ENCODE assay signal across 8 mouse cellular contexts in genomic region chr8:106138616-106139015, GRCm38 (mm10). TPM values are rescaled to one million over a fixed set of nuclear protein-coding genes. Genes with fewer than 3 reads are reported as not detected.
DNase-seq lines count a peak whose midpoint lies in the region; ATAC-seq and TF ChIP-seq lines count a peak whose summit lies in the region.

No protein-coding gene starts in this region.

- 11% methylated on average over 7 of the region's 7 CpGs for WGBS in heart, embryonic 14.5 days
- WGBS in bone marrow, adult 2 months: 39% methylated on average over 7 of the region's 7 CpGs
- 18% methylated on average over 7 of the region's 7 CpGs for WGBS in hindbrain, embryonic 11.5 days
- WGBS in midbrain, embryonic 11.5 days: 20% methylated on average over 7 of the region's 7 CpGs

- intact Hi-C loops in heart, postnatal 25 days (cut with DNase I): loop anchor here (2.0 kb wide), 1 partner anchor 264 kb away; no protein-coding TSS in a partner anchor

- no peaks in the 10 kb centered on the region for H3K9me3 ChIP-seq in heart, embryonic 14.5 days (ENCODE audit: control insufficient read depth, low read length)
- no peaks in the 10 kb centered on the region for H3K9me3 ChIP-seq in hindbrain, embryonic 11.5 days (ENCODE audit: control insufficient read depth, low read length)
- H3K9me3 ChIP-seq in midbrain, embryonic 11.5 days (ENCODE audit: control insufficient read depth, low read length): no peaks in the 10 kb centered on the region

- peak overlapping the region in 1 of 2 experiments; percentile 53; a peak in 3 of 4 replicates for H3K27ac ChIP-seq in heart, embryonic 14.5 days (replicated peaks in 1 of 2; ENCODE audit: control insufficient read depth in 1 of 2, insufficient read depth in 1 of 2, low read depth in 2 of 2, low read length in 2 of 2)
- no peak overlapping the region for H3K27ac ChIP-seq in bone marrow, adult 2 months (ENCODE audit: control insufficient read depth, insufficient read depth, low read depth, low read length, poor library complexity)
- no peak overlapping the region for H3K27ac ChIP-seq in hindbrain, embryonic 11.5 days (ENCODE audit: low read depth, low read length)
- no peak overlapping the region for H3K27ac ChIP-seq in midbrain, embryonic 11.5 days (ENCODE audit: low read depth, low read length)

- H3K4me3 ChIP-seq in heart, embryonic 14.5 days (ENCODE audit: control insufficient read depth in 1 of 2, insufficient read depth in 1 of 2, low read depth in 1 of 2, low read length in 2 of 2): peak overlapping the region; percentile 54 to 61
- H3K4me3 ChIP-seq in bone marrow, adult 2 months (replicated peaks; ENCODE audit: control insufficient read depth, low read depth, low read length): peak overlapping the region; percentile 38
- peak overlapping the region; percentile 41 for H3K4me3 ChIP-seq in hindbrain, embryonic 11.5 days (ENCODE audit: low read depth, low read length)
- H3K4me3 ChIP-seq in midbrain, embryonic 11.5 days (ENCODE audit: low read depth, low read length): peak overlapping the region; percentile 38

- peaks cover 6 to 32% of the 10 kb centered on the region in 2 experiments; a peak in 3 of 4 replicates for H3K4me1 ChIP-seq in heart, embryonic 14.5 days (ENCODE audit: control insufficient read depth in 2 of 2, insufficient read depth in 2 of 2, low read length in 2 of 2)
- no peaks in the 10 kb centered on the region; the same call in 1 of the 2 replicates for H3K4me1 ChIP-seq in bone marrow, adult 2 months (ENCODE audit: control insufficient read depth, insufficient read depth, low read length)
- H3K4me1 ChIP-seq in hindbrain, embryonic 11.5 days (replicated peaks; ENCODE audit: control insufficient read depth, insufficient read depth, low read length): peaks cover 11% of the 10 kb centered on the region
- H3K4me1 ChIP-seq in midbrain, embryonic 11.5 days (ENCODE audit: control insufficient read depth, insufficient read depth, low read length): peaks cover 17% of the 10 kb centered on the region

- no peak for TF ChIP-seq POLR2A in bone marrow, adult 2 months (IDR thresholded peaks at IDR 0.05; ENCODE audit: borderline replicate concordance, control insufficient read depth, low read depth, low read length)

- ATAC-seq in heart, embryonic 14.5 days (ENCODE audit: insufficient number of reproducible peaks, insufficient read depth, low FRiP score, low read depth): no peak
- ATAC-seq in hindbrain, embryonic 11.5 days (ENCODE audit: low FRiP score): no peak
- ATAC-seq in midbrain, embryonic 11.5 days (ENCODE audit: low FRiP score): no peak

- H3K9ac ChIP-seq in heart, embryonic 14.5 days (ENCODE audit: low read length): peak overlapping the region; percentile 73
- H3K9ac ChIP-seq in hindbrain, embryonic 11.5 days (ENCODE audit: low read depth, low read length): no peak overlapping the region
- H3K9ac ChIP-seq in midbrain, embryonic 11.5 days (ENCODE audit: low read length): peak overlapping the region; percentile 28

- peaks cover 27% of the 10 kb centered on the region for H3K27me3 ChIP-seq in heart, embryonic 14.5 days (ENCODE audit: control insufficient read depth, insufficient read depth, low read length)
- H3K27me3 ChIP-seq in hindbrain, embryonic 11.5 days (ENCODE audit: control insufficient read depth, insufficient read depth, low read length): peaks cover 50% of the 10 kb centered on the region
- H3K27me3 ChIP-seq in midbrain, embryonic 11.5 days (ENCODE audit: control insufficient read depth, insufficient read depth, low read length): peaks cover 51% of the 10 kb centered on the region

- H3K4me2 ChIP-seq in heart, embryonic 14.5 days (ENCODE audit: low read length): peak overlapping the region; percentile 97
- H3K4me2 ChIP-seq in hindbrain, embryonic 11.5 days (replicated peaks; ENCODE audit: low read depth, low read length): peak overlapping the region; percentile 57
- H3K4me2 ChIP-seq in midbrain, embryonic 11.5 days: peak overlapping the region; percentile 69

- no peak for TF ChIP-seq CTCF in bone marrow, adult 2 months (IDR thresholded peaks at IDR 0.05; ENCODE audit: control insufficient read depth, insufficient read depth, low read length)

- DNase-seq in heart, postnatal 25 days (ENCODE audit: low spot score): no peak
- DNase-seq in hindbrain, embryonic 11.5 days (ENCODE audit: low spot score): no peak
- no peak for DNase-seq in midbrain, embryonic 11.5 days (ENCODE audit: low spot score, missing footprints)
- DNase-seq in urinary bladder, postnatal 4 days (ENCODE audit: low spot score in 2 of 2): no peak
- DNase-seq in right cerebral cortex, postnatal 10 days (ENCODE audit: low spot score in 2 of 2): no peak
- no peak for DNase-seq in gastrocnemius, postnatal 25 days

- no peaks in the 10 kb centered on the region for H3K36me3 ChIP-seq in heart, embryonic 14.5 days (ENCODE audit: control insufficient read depth, insufficient read depth, low read length)
- H3K36me3 ChIP-seq in hindbrain, embryonic 11.5 days (ENCODE audit: control insufficient read depth, insufficient read depth, low read length): no peaks in the 10 kb centered on the region
- H3K36me3 ChIP-seq in midbrain, embryonic 11.5 days (ENCODE audit: control insufficient read depth, insufficient read depth, low read length): no peaks in the 10 kb centered on the region

RNA-seq across cellular contexts. Expression of gene Esrp2, which starts 1.8 kb away (rescaled TPM):
- 0.34 and 0.55 TPM in 2 replicates for polyA plus RNA-seq in heart, embryonic 14.5 days (2014; fragmentation: Nextera tagmentation; extraction: Ambion mirVana)
- total RNA-seq in heart, postnatal 25 days (2021): under 1 TPM; 0.53 to 0.60 TPM
- not detected in 2 replicates for polyA plus RNA-seq in bone marrow, adult 2 months (2011; ENCODE audit: insufficient read depth, insufficient read length, low replicate concordance, missing spikeins)
- polyA plus RNA-seq in hindbrain, embryonic 11.5 days (2014; fragmentation: Nextera tagmentation; extraction: Ambion mirVana): 1.5 and 2.1 TPM in 2 replicates
- 0.88 and 0.89 TPM in 2 replicates for polyA plus RNA-seq in midbrain, embryonic 11.5 days (2014; fragmentation: Nextera tagmentation; extraction: Ambion mirVana)
- under 1 TPM in 1 of 2 experiments, not detected in 1; 0.46 TPM for total RNA-seq in gastrocnemius, postnatal 25 days (2021)

RNA-seq across cellular contexts. Expression of gene Pla2g15, which starts 11.6 kb away (rescaled TPM):
- 2.4 and 2.5 TPM in 2 replicates for polyA plus RNA-seq in heart, embryonic 14.5 days (2014; fragmentation: Nextera tagmentation; extraction: Ambion mirVana)
- total RNA-seq in heart, postnatal 25 days (2021): 1 to 10 TPM; 7.8 to 8.7 TPM
- polyA plus RNA-seq in bone marrow, adult 2 months (2011; ENCODE audit: insufficient read depth, insufficient read length, low replicate concordance, missing spikeins): 8.4 and 20.8 TPM in 2 replicates
- 4.4 and 5.2 TPM in 2 replicates for polyA plus RNA-seq in hindbrain, embryonic 11.5 days (2014; fragmentation: Nextera tagmentation; extraction: Ambion mirVana)
- 6.4 and 6.9 TPM in 2 replicates for polyA plus RNA-seq in midbrain, embryonic 11.5 days (2014; fragmentation: Nextera tagmentation; extraction: Ambion mirVana)
- 1 to 10 TPM; 2.9 to 3.8 TPM for total RNA-seq in gastrocnemius, postnatal 25 days (2021)

RNA-seq across cellular contexts. Expression of gene Slc7a6, which starts 30.0 kb away (rescaled TPM):
- 40.4 TPM in 2 replicates for polyA plus RNA-seq in heart, embryonic 14.5 days (2014; fragmentation: Nextera tagmentation; extraction: Ambion mirVana)
- total RNA-seq in heart, postnatal 25 days (2021): 10 to 100 TPM; 12.0 to 12.2 TPM
- 3.7 and 8.3 TPM in 2 replicates for polyA plus RNA-seq in bone marrow, adult 2 months (2011; ENCODE audit: insufficient read depth, insufficient read length, low replicate concordance, missing spikeins)
- 84.4 and 88.9 TPM in 2 replicates for polyA plus RNA-seq in hindbrain, embryonic 11.5 days (2014; fragmentation: Nextera tagmentation; extraction: Ambion mirVana)
- polyA plus RNA-seq in midbrain, embryonic 11.5 days (2014; fragmentation: Nextera tagmentation; extraction: Ambion mirVana): 88.3 and 89.4 TPM in 2 replicates
- 1 to 10 TPM; 7.9 to 8.6 TPM for total RNA-seq in gastrocnemius, postnatal 25 days (2021)
